Mouse (Mus musculus) cortical plate, adult 2 months (tissue): ENCODE measurements at regions not wholly inside any gene's neighbourhood (a gene's known extent, or its start where the extent isn't known, plus 50 kb on each side); places are given as distances from the start of the nearest gene placed in this dataset.
A peak's percentile ranks its signal among the peaks of the same experiment; 100 is the strongest.

ENCODE experiments used
- H3K27ac ChIP-seq: fragments of 200-500 bp; 2 replicates; pipeline ENCODE4 v1.5.1; 2012; ENCODE audit warnings: low read length, control low read depth, inconsistent platforms; ENCODE audit not compliant: insufficient read depth
- H3K4me1 ChIP-seq: fragments of 200-500 bp; 2 replicates; pipeline ENCODE4 v1.6.1; 2011; ENCODE audit warnings: low read length; ENCODE audit not compliant: control insufficient read depth, insufficient read depth
- H3K4me3 ChIP-seq: fragments of 200-500 bp; 2 replicates; pipeline ENCODE4 v1.5.1; 2011; ENCODE audit warnings: mild to moderate bottlenecking, low read length, control low read depth; ENCODE audit not compliant: insufficient read depth
- CTCF ChIP-seq: fragments of 200-500 bp; IDR thresholded peaks from 2 replicates; pipeline ENCODE4 v1.5.1; 2011; ENCODE audit warnings: mild to moderate bottlenecking, control low read depth, low read length; ENCODE audit not compliant: insufficient read depth; ENCODE audit errors: extremely low read depth
- POLR2A ChIP-seq: fragments of 200-500 bp; IDR thresholded peaks from 2 replicates; pipeline ENCODE4 v1.6.1; 2011; ENCODE audit warnings: mild to moderate bottlenecking, low read length, control low read depth; ENCODE audit not compliant: insufficient read depth; ENCODE audit errors: extremely low read depth

DNA sequence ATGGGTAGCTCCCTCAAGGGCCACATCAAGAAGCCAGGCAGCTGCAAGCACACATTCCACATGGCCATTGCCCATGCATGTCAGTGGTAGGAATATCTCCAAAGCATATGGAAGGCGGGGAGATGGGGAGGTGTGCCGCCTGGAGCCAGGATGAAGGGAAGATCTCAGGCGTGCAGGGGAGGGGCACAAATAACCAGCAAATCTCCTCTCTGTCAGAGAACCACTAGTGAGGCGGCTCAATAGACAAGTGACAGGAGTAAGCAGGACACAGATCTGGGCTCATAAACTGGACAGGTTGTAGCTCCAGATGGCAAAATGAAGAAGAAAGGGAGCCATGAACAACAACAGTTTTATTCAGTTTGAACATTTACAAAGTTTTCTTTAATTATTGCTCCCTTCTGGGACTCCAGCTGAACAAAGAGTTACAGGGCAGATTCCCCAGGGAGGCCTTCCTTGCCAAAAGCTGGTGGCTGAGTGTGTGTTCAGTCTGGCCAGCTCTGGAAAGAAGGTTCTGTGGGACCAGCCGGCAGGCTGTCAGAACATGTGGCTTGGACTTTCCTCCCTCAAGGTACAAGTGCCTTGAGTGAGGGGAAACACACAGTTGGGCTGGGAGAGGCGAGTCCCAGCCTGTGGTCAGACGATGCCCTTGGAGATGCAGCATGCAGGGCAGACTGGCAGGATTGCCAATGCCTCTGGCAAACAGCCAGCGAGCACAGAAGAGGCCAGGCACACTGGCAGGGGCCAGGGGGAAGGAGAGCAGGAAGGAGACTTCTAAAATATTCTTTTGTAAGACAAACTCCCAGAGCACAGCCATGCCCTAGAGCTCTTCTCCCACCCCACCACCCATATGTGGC is 302.7 kb downstream of the Rnf144a start:
- TF ChIP-seq CTCF (no peak), POLR2A (no peak)
- H3K4me3 ChIP-seq, result no peak overlapping the region
- H3K4me1 ChIP-seq, result peaks cover 4% of the 10 kb centered on the region; the same call in 1 of the 2 replicates
- H3K27ac ChIP-seq, result no peak overlapping the region

- Histone ChIP-seq H3K27ac (no peak overlapping the region), H3K4me1 (peaks cover 4% of the 10 kb centered on the region; the same call in 1 of the 2 replicates), H3K4me3 (no peak overlapping the region)
- TF ChIP-seq POLR2A (no peak), CTCF (no peak)
Observed at GRCm38 (mm10) chr12:26109866-26110265, 305.2 kb downstream of the Rnf144a start.

DNA sequence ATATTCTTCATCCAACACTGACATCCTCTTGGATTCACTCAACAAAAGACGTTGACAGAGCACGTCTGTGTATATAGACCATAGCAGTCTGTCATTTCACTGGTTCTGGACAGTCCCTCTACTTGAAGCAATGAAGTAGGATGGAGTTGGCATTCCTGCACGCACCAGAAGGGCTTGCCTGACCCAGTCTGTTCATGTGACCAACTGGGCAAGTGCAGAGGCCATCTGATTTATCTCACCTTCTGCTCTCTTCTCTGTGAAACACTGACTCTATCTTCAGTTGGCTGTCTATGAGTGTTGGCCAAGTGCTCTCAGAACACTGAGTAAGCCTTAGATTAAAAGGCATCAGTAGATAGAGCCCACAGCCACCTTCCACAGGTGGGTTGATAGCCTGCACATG is 310.7 kb downstream of the Rnf144a start:
- no peak overlapping the region for H3K4me3 ChIP-seq
- H3K4me1 ChIP-seq, result peaks cover 3% of the 10 kb centered on the region
- TF ChIP-seq CTCF (no peak), POLR2A (no peak)
- H3K27ac ChIP-seq, result no peak overlapping the region

DNA sequence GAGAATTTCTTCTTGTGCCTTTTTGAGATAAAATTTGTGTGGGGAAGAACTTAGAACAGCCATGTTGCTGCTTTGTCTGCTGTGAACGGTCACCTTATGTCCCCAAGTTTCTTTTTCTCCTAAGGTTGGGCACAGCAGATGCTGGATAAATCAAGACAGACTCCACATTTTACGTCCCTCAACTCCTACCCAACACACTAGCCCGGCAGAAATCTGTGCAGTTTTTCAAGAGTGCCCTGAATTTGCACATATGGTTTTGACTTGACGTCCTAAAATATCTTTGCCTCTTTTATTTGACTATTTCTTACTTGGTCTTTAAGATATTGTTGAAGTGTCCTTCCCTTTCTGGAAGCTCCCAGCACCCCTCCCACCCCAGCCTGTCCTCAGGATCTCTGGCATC is 312.7 kb downstream of the Rnf144a start:
- H3K4me3 ChIP-seq, result no peak overlapping the region
- H3K4me1 ChIP-seq, result peaks cover 3% of the 10 kb centered on the region
- no peak for TF ChIP-seq POLR2A
- no peak for TF ChIP-seq CTCF
- no peak overlapping the region for H3K27ac ChIP-seq

DNA sequence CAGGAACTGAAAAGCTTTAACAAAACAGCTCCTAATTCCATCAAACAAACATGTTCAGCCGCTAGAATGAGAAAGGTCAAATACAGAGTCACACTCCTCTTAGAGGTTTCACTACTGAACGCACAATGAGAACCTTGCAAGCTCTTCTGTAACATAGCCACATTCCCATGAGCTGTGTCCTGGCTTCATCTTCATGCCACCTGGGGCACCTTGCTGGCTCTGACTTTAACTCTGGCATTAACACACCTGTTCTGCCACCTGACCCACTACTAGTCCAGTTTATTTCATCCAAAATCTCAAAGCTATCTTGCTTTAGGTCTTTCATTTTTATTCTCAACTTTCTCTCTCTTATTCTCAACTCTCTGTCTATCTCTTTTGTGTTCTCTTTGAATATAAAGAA is 314.9 kb downstream of the Rnf144a start:
- no peak overlapping the region for H3K27ac ChIP-seq
- no peak for TF ChIP-seq CTCF
- TF ChIP-seq POLR2A, result no peak

GRCm38 (mm10) chr12:26099176-26099575 is 315.9 kb downstream of the Rnf144a start:
- no peak for TF ChIP-seq POLR2A
- Histone ChIP-seq H3K4me1 (peaks cover 3% of the 10 kb centered on the region), H3K4me3 (no peak overlapping the region), H3K27ac (no peak overlapping the region)

More for the DNA sequence above, 314.9 kb downstream of the Rnf144a start:
- no peak overlapping the region for H3K4me3 ChIP-seq
- H3K4me1 ChIP-seq, result peaks cover 3% of the 10 kb centered on the region

- Histone ChIP-seq H3K4me1 (peaks cover 7% of the 10 kb centered on the region), H3K27ac (no peak overlapping the region), H3K4me3 (no peak overlapping the region)
- TF ChIP-seq POLR2A (no peak), CTCF (no peak)
Observed at GRCm38 (mm10) chr12:26092311-26092710, 322.7 kb downstream of the Rnf144a start.

GRCm38 (mm10) chr12:26091865-26092264 is 323.2 kb downstream of the Rnf144a start:
- Histone ChIP-seq H3K4me3 (no peak overlapping the region), H3K4me1 (peaks cover 7% of the 10 kb centered on the region), H3K27ac (no peak overlapping the region)
- TF ChIP-seq POLR2A (no peak), CTCF (no peak)

- Histone ChIP-seq H3K4me3 (no peak overlapping the region), H3K4me1 (peaks cover 8% of the 10 kb centered on the region), H3K27ac (peak overlapping the region; percentile 71)
- TF ChIP-seq CTCF, result no peak
- TF ChIP-seq POLR2A, result no peak
Observed at GRCm38 (mm10) chr12:26088389-26088788, 326.7 kb downstream of the Rnf144a start.

DNA sequence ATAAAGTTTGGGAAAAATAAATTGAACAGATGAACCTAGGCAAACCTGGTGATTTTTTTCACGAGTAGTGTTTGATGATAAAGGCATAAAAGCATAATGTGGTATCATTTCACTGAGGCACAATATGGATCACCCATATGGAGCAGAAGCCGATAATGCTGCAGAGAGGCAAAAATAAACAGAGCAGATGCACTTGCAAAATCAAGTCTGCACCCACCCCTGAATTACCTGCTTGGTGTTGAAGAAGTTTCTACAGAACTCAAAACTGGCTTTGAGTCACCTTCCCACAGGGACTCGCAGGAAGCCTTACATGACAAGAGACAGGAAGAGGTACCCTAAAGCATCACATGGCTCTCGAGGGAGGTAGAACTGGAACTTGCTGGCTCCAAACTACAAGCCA is 328.1 kb downstream of the Rnf144a start:
- no peak overlapping the region for H3K27ac ChIP-seq
- no peak for TF ChIP-seq POLR2A
- no peak for TF ChIP-seq CTCF
- peaks cover 8% of the 10 kb centered on the region for H3K4me1 ChIP-seq
- H3K4me3 ChIP-seq, result no peak overlapping the region
